Mouse (Mus musculus): ENCODE data around the gene Wipf3.

Gene Wipf3

DNA sequence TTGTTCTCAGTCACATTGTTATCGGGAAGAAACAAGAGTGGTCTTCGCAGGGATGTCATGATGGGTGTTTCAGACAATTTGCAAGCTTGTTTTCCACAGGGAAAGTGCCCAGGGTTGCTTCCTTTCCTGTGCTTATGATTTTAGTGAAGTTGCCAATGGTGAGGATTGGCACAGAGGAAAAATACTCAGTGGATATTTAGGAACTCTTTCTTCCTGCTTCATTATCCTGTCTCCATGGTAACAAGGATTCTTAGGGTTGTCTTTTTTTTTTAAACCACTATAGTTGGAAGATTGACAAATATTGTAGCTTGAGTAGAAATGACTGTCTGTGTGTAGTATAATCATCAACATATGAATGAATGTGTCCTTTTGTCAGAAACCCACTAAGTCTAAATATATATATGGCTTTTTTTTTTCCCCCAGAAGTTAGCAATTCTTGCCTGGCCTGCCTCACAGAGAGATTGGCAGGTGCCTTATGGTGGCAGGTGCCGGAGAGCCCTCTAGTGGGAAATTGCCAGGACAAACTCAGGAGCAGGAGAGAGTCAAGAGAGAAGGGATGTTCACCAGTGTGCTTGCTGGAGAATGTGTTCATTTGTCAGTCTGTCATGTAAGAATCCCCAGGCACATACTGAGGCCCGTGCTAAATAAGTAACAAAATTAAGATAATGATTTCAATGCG lies 49.4 kb downstream of the Wipf3 start:
- peak; percentile 65 to 74 for DNase-seq

DNA sequence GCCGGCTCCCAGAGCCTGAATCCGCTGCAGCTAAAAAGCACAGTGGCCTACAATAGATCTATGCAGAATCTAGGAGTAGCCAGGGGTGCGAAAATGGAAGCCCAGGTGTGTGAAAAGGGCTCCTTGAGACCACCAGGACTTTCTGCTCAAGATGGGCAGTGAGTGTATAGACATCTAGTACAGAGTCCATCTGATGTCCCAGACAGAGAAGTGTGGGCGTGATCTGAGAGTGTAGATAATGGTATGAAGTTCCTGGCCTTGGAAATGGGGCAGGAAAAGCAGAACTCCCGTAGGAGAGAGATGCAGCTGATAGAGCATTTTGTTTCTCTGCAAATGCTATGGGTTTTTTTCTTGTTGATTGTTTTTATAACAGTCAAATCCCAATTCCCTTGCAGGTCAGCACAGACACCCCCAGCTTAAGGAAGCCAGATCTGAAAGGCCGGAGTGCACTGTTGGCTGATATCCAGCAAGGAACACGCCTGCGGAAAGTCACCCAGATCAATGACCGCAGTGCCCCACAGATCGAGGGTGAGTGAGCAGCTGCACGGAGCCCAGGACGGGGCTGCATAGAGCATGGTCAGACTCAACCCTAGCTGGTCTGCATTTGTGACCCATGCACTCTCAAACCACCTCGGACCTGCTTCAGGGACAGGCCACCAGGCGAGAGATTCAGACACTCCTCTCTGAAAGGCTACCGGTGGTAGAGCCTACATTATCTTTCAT lies 52.1 kb downstream of the Wipf3 start:
- no peak for DNase-seq

DNA sequence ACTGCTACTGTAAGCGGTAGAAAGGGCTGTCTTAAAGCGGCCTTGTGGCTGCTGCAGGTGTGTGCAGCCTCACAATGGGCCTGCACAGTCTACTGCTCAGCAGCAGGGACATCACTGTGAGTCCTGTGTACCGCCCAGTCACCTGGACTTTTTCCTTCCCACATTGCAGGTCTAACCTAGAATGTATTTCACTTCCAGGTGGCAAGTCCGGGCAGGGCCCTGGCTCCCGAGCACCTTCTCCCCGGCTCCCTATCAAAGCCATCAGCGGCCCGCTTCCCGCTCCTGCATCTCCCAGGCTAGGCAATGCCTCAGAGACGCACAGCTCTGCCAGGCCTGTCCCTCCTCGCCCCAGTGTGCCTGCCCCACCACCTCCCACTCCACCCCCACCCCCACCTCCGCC lies 55.6 kb downstream of the Wipf3 start:
- no peak for DNase-seq

DNA sequence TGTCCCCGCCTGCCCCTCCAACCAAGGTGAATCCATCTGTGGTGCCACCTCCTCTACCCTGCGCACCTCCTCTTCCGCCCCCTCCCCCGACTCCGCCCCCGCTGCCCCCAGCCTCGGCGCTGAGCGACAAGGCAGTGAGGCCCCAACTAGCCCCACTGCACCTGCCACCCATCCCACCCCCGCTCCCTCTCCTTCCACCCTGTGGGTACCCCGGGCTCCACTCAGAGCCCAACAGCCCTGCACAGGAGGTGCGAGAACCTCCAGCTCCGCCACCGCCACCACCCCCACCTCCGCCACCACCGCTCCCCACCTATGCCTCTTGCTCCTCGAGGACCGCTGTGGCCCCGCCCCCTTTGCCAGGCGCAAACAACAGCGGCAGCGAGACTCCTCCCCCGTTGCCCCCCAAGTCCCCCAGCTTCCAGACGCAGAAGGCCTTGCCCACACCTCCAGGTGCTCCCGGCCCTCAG lies 56.1 kb downstream of the Wipf3 start:
- DNase-seq: no peak

DNA sequence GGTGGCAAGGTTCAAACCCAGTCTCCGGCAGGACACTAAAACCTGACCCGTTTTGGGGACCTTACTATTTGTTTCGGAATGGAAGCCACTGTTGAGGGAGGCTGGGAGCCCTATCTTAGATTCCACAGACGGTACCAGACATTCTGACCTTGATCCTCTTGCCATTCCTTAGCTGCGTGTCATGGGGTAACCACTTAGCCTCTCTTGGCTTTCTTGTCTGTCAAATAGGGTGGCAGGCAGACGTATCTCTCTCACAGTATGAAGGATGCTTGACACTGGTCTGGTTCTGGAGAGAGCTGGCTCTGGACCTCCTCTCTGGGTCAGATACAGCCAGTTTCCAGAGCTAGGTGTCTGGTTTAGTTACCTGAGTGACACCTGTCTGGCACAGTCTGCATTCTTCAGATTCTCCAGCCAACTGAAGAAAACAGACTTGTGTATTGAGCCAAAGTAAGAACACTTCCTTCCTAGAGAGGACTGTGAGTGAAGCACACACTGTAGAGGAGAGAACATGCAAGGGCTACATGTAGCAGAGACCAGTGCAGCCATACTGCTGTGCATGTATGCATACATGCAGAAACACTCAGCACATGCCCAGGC lies 56.7 kb downstream of the Wipf3 start:
- DNase-seq: no peak

DNA sequence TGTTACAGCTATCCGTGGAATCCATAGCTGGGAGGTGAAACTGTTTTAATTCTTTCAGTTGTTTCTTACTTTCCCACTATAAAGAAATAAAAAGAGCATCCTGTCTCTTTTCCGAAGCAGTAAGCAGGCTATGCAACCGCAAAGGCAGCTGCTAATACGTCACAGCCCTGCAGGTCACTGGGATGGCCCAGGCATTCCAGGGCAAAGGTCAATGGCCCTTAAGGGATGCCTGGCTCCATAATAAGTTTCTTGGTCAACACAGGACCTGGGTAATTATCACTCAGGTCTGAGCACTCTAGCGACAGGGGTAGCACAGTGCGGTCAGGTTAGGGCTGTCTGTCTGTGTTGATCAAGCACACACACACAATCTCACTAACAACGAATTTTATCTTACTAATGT lies 61.7 kb downstream of the Wipf3 start:
- DNase-seq: no peak

DNA sequence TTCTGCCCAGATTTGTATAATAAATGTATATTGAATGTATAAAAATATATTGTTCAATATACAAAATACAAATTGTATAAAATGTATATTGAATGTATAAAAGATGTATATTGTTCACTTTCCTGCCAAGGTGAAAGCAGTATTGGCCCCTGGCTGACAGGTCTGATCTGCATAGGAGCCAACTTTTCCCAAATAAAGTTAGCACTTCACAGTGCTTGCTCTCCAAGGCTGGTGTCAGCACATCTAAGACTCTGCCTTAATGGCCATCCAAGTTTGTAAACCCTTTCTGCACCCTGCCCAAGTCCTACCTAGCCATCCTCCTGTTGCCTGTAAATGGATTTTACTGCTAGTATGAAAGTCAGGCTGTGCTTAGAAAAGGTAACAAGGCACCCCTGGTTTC lies 64.7 kb downstream of the Wipf3 start:
- DNase-seq: no peak

DNA sequence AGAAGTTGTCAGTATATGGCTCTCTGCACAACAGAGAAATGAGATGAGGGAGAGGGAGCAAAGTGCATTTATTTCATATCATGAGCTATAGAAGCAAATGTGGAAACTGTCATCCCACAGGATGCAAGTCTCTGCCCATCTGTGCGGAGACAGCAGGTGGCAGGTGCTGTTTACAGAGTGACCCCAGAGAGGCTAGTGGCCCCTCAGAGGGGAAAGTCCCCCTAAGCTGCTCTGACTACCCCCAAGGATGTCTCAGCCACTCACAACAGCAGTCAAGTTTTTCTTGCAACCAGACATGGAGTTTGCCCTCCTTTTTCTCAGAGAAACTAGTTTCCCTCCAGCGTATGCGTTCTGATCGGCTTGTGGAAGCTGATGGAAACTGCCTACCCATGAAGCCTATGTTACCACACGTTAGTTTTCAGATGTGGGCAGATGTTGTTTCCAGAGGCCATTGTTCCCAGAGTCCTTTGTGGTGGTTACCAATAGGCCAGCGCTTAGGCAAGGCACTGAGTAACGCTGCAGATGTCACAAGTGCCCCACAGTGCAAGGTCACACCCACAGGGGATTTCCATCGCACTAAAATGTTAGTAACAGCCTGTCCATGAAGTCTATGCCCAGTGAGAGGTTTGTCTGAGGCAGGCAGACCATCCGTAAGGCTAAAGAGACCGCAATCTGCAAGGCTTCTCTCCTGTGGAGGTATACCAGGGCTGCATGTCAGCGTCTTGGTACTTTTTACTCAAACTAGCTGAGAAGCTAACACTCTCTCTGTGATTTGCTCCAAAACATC lies 65.4 kb downstream of the Wipf3 start:
- DNase-seq: no peak

DNA sequence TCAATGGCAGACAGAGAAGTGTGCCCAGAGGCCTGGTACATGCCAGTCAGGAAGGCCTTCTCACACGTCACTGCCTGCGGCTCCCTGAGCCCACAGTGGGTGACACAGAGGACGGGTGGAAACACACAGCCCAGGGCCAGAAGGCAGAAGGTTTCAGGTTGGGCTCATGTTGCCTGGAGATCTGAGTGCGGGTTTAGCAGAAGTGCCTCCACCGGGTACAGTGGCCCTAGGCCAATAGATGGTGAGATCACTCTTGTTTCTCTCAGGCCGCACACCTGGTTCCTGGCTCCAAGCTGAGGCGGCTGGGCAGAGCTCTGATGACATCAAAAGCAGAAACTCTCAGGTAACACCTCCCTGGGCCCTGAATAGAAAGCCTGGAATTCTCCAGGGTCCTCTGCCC lies 66.8 kb downstream of the Wipf3 start:
- peak; percentile 64 to 76 for DNase-seq

DNA sequence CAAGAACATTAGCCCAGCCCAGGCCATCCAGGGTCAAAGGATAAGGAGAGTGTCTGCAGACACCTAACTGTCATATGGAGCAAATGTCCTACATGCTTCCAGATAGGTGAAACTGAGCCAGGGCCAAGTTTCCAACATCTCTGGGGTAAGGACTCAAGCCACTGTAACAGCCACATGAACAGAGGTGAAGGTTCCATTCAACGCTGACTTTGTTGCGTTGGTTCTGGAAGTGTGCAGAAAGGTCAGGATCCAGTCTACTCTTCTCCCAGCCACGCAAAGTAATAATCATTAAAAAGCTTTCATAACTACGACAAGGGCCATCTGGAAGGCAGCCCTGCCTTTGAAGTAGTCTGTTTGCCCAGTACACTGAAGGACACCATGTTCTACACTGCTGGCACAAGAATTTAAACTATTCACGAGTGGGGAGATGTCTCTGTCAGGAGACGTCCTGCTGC lies 73.3 kb downstream of the Wipf3 start:
- DNase-seq: no peak

DNA sequence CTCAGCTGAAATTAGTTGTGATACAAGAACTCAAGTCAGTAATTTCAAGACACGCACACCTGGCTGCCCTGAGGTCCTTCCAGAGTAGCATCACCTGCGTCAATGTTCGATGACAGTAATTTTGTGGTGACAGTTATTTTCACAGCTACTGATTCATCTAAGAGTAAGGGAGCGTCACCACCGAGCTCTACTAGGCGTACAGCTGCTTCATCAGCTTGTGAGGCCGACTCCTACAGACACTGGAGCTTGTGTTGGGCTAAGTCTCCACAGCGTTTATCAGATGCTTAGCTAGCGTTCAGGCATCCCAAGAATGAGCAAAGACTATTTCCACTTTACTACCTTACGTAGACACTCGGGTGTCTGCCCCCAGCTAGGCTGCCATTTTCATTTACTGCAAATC lies 76.9 kb downstream of the Wipf3 start:
- DNase-seq: no peak

DNA sequence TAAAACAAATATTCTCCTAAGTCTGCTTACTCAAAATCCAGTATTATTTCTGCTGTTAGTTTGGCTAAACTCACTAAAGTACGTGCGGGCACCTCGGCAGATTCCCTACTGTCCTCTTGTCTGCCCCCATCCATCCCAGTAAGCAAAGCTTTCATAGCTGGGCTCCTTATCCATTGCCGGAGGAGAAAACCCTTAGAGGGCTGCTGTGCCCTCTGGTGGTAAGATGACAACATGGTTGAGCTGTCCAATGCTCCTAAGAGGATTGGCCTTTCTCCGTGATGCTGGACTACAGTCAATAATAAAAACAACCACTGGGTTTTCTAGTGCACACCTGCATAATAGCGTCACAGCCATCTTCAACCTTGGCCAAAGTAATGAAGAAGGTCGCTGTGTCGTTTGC lies 77.6 kb downstream of the Wipf3 start:
- peak; percentile 74 to 79 for DNase-seq

DNA sequence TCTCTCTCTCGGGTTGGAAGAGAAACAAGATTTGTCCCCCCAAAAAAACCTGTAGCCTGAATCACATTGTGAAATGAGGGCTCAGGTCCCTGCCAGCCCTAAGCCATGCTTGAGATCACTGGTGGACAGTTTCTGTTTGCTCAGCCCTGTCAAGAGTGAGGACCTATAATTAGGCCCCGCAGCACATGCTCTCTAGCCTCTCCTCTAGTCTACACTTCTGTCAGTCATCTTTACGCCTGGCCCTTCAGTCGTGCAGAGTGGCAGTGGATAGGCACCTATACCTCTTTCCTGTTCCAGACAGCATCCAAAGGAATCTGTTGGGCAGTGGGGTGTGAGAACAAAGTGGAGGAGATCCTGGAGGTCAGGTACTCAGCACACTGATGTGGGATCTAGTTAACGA lies 78.4 kb downstream of the Wipf3 start:
- DNase-seq: no peak

DNA sequence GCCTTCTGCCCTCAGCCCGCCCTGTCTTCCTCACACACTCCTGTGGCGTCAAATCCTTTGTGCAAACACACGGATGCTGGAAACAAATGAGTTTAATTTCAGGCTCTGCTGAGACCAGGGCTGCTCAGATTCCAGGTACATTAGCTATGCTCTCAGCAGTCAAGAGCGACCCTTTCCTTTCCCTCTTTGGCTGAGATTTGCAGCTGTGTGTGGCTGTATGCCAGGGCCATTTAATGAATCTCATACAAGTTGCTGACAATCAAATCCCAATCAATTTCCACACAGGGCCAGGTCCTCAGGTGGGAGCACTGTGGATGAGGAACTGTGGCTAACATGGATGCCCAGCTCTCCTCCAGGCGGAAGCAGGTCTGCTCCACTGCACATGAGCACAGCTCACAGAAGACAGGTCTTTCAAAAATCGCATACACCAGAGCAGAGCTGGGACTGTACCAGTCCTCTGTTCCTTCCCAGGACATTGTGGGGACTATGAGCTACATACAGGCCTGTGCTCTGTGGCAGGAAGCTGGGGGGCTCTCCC lies 78.9 kb downstream of the Wipf3 start:
- DNase-seq: no peak

DNA sequence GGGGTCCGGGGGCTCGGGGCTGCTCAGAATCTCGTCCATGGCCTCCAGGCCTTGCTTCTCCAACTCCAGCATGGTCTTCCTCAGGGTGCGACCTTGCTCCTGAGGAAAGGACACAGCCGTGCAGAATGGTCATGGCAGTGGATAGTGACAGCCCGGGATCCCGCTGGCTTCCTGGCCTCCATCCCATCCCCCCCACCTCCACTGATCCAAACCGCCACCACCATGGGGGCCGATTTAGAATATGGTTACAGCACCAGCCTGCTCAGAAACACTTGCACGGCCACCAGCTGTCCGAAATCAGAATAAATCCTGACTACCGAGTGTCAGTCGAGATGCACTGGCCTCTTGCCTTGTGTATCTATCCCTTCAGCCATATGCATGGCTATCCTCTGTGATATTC lies 79.9 kb downstream of the Wipf3 start:
- peak; percentile 29 to 44 for DNase-seq

DNA sequence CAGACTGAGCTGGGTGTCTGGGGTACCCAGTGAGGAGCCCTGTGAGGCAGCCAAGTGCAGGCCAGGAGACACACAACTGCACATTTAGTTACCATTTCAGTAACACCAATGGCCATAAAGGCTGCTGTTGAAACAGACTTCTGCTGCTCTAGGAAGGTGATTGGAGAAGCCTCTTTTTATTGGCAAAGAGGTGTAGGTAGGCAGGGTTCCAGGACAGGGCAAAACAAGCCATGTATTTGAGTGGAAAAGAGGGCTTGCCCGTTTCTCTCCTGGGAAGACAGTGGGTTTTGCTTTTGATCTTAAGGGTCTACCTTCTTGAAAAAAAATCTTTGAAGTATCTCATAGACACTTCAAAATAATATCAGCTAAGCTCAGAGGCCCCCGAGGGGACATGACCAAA lies 82.9 kb downstream of the Wipf3 start:
- peak; percentile 47 to 50 for DNase-seq

DNA sequence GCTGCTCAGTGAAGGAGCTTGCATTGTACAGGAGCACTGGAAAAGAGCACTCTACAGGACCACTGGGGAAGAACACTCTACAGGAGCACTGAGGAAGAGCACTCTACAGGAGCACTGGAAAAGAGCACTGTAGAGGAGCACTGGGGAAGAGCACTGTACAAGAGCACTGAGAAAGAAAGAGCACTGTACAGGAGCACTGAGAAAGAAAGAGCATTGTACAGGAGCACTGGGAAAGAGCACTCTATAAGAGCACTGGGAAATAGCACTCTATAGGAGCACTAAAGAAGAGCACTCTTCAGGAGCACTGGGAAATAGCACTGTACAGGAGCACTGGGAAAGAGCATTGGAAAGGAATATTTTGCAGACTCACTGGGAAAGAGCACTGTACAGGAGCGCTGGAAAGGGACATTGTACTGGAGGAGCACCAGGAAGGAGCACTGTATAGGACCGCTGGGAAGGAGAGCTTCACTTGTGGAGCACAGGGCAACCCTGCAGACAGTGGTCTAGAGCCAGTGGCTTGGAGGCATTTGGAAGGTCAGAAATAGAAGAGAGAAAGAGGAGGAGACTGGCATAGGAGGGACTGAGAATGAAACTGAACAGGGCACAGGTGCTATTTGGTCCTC lies 87.2 kb downstream of the Wipf3 start:
- DNase-seq: no peak

DNA sequence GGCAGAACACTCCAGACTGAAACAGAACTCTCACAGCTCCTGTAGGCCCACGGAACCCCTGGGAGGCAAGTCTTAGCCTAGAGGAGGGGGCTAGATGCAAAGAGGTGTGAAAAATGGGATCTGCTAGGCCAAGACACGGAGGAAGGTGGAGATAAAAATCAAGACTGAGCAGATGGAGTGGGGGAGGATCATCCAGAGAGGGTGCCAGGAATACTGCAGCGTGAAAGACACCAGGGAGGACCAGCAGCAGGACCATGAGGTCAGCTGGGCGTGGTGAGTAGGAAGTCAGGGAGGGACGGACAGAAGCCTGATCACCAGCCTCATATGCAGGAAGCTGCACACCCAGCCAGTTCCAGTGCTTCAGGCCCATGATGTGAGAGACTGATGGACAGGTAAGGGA lies 89.4 kb downstream of the Wipf3 start:
- peak; percentile 71 to 77 for DNase-seq

DNA sequence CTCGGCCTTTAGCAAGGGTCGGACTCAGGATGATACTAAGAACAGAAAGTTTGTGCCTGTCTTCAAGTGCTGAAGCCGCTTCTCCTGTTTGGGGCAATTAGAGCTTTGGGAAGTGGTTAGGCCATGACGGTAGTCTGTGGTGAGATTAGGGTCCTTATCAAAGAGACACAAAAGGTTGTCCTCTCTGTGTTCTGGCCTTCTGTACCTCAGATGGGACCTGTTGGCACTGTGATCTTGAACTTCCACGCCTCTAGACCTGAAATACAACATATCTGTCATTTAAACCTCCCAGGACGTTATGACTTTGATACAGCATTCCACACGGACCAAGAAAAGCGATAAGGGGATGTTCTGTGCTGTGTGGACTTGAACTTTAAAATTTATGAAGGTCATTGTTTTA lies 99.3 kb downstream of the Wipf3 start:
- no peak for DNase-seq

DNA sequence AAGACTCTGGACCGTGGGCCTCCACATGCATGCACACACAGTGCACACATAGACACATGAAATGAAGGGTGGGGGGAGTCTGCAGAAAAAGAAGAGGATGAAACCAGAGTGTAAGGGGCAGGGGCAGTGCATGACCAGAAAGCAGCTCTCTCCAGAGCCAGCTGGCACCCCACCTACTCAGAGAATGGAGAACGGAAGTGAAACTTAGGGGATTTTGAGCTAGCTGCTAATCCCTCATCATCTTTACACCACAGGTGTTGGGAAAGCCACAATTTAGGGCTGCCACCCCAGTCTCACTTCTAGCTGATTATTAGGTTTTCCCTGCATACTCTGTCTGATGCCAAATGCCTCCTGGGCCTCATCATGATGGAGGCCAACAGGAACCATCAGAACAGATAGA lies 100.8 kb downstream of the Wipf3 start:
- no peak for DNase-seq

DNA sequence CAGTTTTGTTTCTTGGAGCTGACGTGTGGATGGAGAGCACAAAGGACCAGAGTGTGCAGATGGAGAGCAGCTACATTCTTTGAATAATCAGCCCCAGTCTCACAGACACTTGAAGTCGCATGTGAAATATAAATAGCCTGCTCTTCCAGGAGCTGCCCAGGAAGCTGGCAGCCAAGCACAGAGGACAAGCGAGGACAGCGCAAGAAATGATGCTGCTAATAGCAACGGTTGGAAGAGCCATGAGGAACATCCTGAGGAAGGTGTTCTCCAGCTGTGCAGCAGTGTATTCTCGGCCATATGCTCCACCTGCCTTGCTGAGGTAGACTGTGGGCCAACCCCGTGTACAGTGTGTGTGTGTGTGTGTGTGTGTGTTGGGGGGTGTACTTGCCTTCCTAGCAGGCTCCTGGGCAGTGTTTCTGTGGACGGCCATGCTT lies 101.7 kb downstream of the Wipf3 start:
- peak; percentile 57 to 58 for DNase-seq

DNA sequence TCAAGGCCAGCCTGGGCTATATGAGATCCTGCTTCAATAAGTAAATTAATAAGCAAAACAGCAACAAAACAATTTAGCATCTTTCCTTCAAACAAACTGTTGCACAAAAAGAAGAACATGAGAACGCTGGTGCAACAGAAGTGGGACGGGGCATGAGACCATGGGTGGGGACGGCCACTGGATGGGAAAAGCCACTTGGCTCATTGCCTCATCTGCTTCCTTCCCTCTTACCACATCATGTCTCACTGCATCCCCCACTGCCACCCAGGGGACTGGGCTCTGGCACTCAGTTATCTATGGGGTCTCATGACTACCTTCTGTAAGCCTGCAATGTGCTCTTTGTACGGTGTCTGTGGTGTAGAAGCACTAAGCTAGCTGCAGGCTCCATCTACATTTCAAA lies 106.1 kb downstream of the Wipf3 start:
- no peak for DNase-seq

DNA sequence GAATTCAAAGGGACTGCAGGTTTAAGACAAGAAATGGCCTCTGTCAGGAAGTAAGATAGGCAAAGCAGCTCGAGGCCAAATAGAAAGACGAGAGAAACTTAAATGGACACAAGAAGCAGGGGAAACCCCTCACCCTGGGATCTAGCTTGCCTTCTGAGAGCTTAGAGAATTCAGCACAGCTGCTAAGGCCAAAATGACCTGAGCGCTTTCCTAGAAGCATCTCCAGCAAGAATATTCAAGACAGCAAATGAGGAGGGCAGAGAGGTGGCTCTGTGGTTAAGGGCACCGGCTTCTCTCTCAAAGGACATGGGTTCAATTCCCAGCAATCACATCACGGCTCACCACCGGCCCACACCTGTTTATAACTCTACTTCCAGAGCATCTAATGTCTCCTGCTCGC lies 107.7 kb downstream of the Wipf3 start:
- no peak for DNase-seq

Measured in cerebellum, adult 18-20 months (tissue).